Mouse (Mus musculus) limb, embryonic 14.5 days (tissue): ENCODE measurements around the gene Sox3. TPM values are rescaled to one million over a fixed set of nuclear protein-coding genes. Genes with fewer than 3 reads are reported as not detected.

Source experiments
- ATAC-seq: fragments of 200-750 bp; cut with Nextera tagmentation; 2 replicates; pipeline ENCODE4 v1.8.0; 2017; ENCODE audit warnings: low read depth, moderate number of reproducible peaks, moderate TSS enrichment; ENCODE audit not compliant: low FRiP score
- DNase-seq: peaks from one replicate; pipeline ENCODE4 v3.0.0-alpha.2; 2015; ENCODE audit warnings: low spot score
- H3K27ac ChIP-seq: fragments of 300-500 bp; sonication (generic); replicated peaks from 2 replicates; pipeline ENCODE4 v1.5.1; 2014; ENCODE audit warnings: low read depth, mild to moderate bottlenecking, low read length, moderate library complexity, mixed read lengths
- H3K27me3 ChIP-seq: fragments of 300-500 bp; sonication (generic); 2 replicates; pipeline ENCODE4 v1.6.1; 2014; ENCODE audit warnings: low read length, mixed read lengths; ENCODE audit not compliant: control insufficient read depth, insufficient read depth
- H3K36me3 ChIP-seq: fragments of 300-500 bp; sonication (generic); 2 replicates; pipeline ENCODE4 v1.6.1; 2014; ENCODE audit warnings: mild to moderate bottlenecking, low read length, moderate library complexity, mixed read lengths; ENCODE audit not compliant: control insufficient read depth, insufficient read depth
- H3K4me1 ChIP-seq: fragments of 300-500 bp; sonication (generic); 2 replicates; pipeline ENCODE4 v1.6.1; 2014; ENCODE audit warnings: antibody characterized with exemption, low read length, mixed read lengths; ENCODE audit not compliant: control insufficient read depth, insufficient read depth
- H3K4me2 ChIP-seq: fragments of 300-500 bp; sonication (generic); replicated peaks from 2 replicates; pipeline ENCODE4 v1.6.1; 2014; ENCODE audit warnings: low read depth, mild to moderate bottlenecking, low read length, moderate library complexity; ENCODE audit not compliant: severe bottlenecking
- H3K4me3 ChIP-seq: fragments of 300-500 bp; sonication (generic); replicated peaks from 2 replicates; pipeline ENCODE4 v1.5.1; 2014; ENCODE audit warnings: low read length
- H3K9ac ChIP-seq: fragments of 300-500 bp; sonication (generic); 2 replicates; pipeline ENCODE4 v1.6.1; 2014; ENCODE audit warnings: mild to moderate bottlenecking, low read depth, low read length, moderate library complexity; ENCODE audit not compliant: severe bottlenecking
- H3K9me3 ChIP-seq: fragments of 300-500 bp; sonication (generic); 2 replicates; pipeline ENCODE4 v1.6.1; 2016; ENCODE audit warnings: low read length; ENCODE audit not compliant: control insufficient read depth
- POLR2A ChIP-seq: fragments of 200-500 bp; IDR thresholded peaks from 2 replicates; pipeline ENCODE4 v1.8.0; 2012; ENCODE audit warnings: inconsistent platforms, mild to moderate bottlenecking, moderate library complexity, borderline replicate concordance; ENCODE audit not compliant: insufficient read depth, insufficient read length; ENCODE audit errors: extremely low read depth
- WGBS: fragments of 180-500 bp; shearing (Covaris S2); extraction: QIAGEN DNeasy Blood & Tissue Kit; methylation state at CpG from one replicate; pipeline ENCODE4 v1.1.7; 2014; 5-methylcytosine and 5-hydroxymethylcytosine counted together
- polyA plus RNA-seq, 2 experiments: library from polyadenylated mRNA; depleted of rRNA in 1 of 2; stranded (reverse) in 1 of 2; unstranded in 1 of 2; fragments of >200 nt; fragmentation: Nextera tagmentation in 1 of 2; extraction: Ambion mirVana in 1 of 2; gene quantifications; 2 replicates each; pipeline versions ENCODE4 v1.2.1 to v1.2.3; 2012 to 2014

Sox3 gene
- polyA plus RNA-seq, 2 experiments, result 0.38 TPM; not detected in 1

DNA sequence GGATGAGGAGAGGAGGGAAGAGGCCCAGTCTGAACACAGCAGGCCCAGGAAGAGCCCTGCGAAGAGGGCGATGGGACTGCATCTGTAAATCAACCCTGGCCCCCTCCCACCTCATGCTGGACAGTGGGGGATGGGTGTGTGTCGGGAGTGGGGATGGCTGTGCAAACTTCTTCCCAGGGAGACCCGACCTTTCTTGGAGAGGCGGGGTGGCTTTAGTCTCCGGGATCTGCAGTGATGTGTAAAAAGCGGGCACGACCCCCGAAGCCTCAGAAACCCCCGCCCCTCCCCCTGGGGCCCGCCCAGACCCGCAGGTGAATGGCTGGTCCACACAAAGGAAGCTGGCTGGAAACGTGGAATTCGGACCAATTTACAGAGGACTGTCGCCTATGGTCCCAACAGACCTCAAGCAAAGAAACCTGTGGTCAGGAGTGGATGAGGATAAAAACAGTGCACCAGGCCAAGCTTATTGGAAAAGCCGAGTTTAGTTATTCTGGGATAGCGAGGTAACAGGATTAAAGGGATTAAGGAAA lies 3.2 kb downstream of the Sox3 start:
- ATAC-seq, result no peak
- Histone ChIP-seq H3K36me3 (no peaks in the 10 kb centered on the region), H3K9me3 (no peaks in the 10 kb centered on the region), H3K27me3 (peaks cover 29% of the 10 kb centered on the region), H3K4me2 (no peak overlapping the region), H3K4me3 (no peak overlapping the region), H3K4me1 (no peaks in the 10 kb centered on the region), H3K9ac (no peak overlapping the region), H3K27ac (no peak overlapping the region)
- 17% methylated on average over 17 of the region's 17 CpGs for WGBS
- no peak for DNase-seq
- TF ChIP-seq POLR2A, result no peak
